Mouse (Mus musculus) right cerebral cortex, postnatal 4 days (tissue): ENCODE results near the gene Hist1h2ap.
A peak's percentile ranks its signal among the peaks of the same experiment; 100 is the strongest.
"Not testable (repeated sequence)": the region's sequence is repeated elsewhere in the genome, so short reads cannot be mapped to it uniquely, and the experiment has no call there.

Source experiments
- DNase-seq: peaks from one replicate; pipeline ENCODE4 v3.0.0-alpha.2; 2022

The Hist1h2ap gene

GRCm38 (mm10) chr13:21803058-21803457, 30.2 kb downstream of the Hist1h2ap start:
- DNase-seq, result not testable (repeated sequence)

DNA sequence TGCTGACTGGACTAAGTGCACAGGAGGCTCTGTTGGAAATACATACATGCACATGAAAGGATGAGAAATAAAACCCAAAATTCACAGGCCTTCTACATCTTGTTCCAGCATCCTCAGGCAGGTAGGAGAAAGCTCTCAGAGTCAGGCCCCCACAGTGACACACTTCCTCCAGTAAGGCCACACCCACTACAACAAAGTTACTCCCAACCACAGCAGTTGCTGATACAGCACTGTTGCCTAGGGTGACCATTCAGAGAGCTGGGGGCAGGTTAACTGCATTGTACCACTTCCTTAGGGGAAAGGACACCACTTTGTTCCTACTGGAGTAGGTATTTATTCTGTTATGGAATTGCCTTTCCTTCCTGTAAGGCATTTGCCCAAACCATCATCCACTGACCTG, 36.1 kb downstream of the Hist1h2ap start:
- not testable (repeated sequence) for DNase-seq

DNA sequence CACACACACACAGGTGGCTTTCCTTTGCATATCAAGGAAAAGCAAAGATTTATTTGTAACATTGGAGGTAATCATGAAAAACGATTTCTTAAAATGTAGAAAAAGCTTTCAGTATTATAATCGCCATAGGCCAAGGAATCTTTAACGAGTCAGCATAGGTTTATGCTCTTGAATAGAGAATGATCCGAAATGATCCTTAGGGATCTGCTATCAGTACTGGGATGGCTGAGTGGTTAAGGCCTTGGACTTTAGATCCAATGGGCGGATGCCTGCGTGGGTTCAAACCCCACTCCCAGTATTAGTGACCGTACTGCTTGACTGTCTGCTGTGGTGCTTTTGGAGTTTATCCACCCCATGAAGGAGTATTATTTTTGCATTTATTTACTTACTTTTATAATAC, 37.7 kb downstream of the Hist1h2ap start:
- no peak for DNase-seq

- no peak for DNase-seq
Measured at GRCm38 (mm10) chr13:21790601-21791283, 42.6 kb downstream of the Hist1h2ap start.

DNA sequence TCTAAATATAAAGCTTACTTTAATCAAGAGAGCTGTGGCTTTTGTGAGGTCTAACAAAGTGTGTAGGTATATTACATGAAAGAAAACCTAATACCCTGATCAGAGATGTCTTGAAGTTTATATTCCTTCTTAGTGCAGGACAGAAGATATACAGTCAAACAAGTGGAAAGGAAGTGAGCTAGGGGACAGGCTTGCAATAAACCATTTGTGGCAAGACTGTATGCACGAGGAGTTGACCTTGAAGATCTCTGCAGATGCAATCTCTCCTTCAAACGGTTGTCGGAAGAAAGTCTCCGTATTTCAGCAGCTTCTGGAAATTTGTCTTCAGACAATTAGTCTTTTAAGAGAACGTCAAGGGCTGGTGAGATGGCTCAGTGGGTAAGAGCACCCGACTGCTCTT, 43.4 kb downstream of the Hist1h2ap start:
- no peak for DNase-seq

DNA sequence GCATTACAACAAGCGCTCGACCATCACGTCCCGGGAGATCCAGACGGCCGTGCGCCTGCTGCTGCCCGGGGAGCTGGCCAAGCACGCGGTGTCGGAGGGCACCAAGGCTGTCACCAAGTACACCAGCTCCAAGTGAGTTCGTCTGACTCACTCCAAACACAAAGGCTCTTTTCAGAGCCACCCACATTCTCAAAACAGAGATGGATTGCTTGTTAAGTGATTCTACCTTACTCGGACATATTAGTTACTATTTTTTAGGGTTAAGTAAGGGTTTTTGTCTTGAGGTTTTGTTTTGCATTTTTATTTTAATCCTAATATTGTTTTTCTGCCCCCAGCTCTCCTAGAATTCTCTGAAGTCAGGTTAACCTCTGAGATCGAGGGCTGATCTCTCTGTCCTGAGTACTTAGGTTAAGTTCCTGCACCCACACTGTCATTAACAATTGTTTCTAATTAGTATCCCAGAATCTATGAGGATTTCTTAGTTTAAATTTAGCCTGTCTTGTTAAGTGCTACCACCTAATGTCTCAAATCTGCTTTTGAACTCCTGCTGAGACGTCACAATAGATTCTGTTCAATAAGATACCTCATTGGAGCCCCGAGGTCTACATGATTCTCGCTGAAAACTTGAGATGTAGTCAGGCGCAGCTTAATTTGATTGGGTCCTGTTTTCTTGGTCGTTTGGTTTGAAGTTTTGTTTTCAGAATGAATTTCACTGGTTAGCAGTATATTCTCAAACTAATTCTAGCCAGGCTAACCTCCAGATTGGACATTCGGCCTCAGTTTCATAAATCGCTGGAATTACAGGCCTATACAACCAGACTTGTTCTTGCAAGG, 45.3 kb downstream of the Hist1h2ap start:
- no peak for DNase-seq

GRCm38 (mm10) chr13:21786899-21787629, 46.2 kb downstream of the Hist1h2ap start, which contains the start of the genes Hist1h2an and Hist1h2bp:
TSS of gene Hist1h2an (minus strand) at chr13:21787218.
TSS of gene Hist1h2bp (plus strand) at chr13:21787461.
- peak; percentile 73 for DNase-seq

GRCm38 (mm10) chr13:21786189-21786898, 47.0 kb downstream of the Hist1h2ap start:
- DNase-seq, result no peak

- DNase-seq, result no peak
Measured at GRCm38 (mm10) chr13:21784311-21784710, 49.0 kb downstream of the Hist1h2ap start.

DNA sequence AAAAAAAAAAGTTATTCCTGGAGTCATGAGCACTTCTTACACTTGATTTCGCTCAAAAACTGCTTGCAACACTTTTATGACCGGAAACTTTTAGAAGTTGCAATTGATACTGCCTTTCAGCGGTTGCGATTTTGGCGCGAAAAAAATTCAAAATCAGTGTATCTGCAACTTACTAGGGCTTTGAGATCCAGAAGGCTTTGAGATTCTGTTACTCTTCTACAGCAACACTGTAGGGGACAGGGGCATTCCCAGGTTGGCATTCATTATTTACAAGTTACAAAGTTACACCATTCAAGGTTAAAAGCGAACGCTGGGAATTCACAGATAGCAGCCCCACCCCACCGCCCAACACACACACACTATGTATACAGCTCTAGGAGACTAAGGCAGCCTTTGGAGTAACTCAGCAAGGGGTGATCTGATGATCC, 49.6 kb downstream of the Hist1h2ap start:
- no peak for DNase-seq

GRCm38 (mm10) chr13:21783255-21783617, 50.1 kb downstream of the Hist1h2ap start, which contains the start of gene Hist1h3i:
TSS of gene Hist1h3i (minus strand) at chr13:21783370.
- peak; percentile 8 for DNase-seq
